Mouse (Mus musculus): ENCODE results near the gene Ankdd1b.

Gene Ankdd1b

DNA sequence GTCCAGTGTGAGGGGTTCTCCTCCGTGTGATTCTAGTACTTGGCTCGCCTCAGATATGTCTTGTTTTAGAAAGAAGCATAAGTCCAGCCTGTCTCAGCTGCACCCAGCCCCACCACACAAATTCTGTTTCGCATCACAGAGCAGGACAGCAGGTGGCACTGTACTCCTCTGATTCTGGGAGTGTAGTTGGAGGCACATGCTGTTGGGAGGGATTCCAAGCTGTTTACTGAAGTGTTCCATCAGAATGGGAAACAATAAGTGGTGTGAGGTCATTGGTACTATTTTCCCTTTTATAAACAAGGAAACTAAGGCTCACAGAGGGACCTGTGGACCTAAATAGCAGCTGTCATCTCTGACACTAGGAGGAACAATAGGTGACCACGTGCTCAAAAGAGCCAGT lies 64.0 kb downstream of the Ankdd1b start:
- peak; percentile 76 for DNase-seq (ENCODE audit: low spot score)

DNA sequence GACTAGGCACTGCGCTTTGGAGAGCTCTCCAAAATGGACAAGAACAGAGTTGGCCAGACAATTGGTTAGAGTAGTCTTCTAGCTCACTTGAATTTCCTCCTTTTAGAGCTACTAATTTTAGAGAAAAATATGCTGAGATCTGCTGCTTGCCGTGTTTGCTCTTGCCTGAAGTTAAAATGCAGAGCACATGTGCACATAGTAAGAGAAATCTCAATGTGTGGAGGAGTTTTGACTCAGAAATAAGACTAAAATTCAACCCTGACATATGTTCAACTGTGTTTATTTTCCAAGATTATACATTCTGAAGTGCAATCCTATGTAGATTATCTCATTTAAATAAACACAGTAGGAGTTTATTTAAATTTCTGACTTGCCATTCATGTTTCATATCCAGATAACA lies 65.5 kb downstream of the Ankdd1b start:
- DNase-seq (ENCODE audit: low spot score) = no peak

DNA sequence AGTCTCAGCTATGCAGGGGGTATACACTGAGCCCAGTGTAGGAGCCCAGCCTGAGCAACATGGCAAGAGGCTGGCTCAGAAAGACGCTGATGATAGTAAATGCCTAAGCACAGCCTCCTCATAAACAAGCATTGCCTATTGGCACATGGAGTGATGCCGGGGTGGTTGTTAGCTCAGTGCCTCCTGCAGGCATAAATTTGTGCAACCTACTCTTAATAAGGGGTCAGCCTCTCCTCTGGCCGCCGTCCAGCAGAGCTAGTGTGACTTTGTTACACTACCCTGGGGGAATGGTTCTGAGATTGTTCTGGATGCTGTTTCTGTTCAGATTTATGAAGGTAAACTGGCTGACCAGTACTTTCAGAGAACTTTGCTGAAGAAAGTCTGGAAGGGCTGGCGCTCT lies 69.7 kb downstream of the Ankdd1b start:
- no peak for DNase-seq (ENCODE audit: low spot score)

DNA sequence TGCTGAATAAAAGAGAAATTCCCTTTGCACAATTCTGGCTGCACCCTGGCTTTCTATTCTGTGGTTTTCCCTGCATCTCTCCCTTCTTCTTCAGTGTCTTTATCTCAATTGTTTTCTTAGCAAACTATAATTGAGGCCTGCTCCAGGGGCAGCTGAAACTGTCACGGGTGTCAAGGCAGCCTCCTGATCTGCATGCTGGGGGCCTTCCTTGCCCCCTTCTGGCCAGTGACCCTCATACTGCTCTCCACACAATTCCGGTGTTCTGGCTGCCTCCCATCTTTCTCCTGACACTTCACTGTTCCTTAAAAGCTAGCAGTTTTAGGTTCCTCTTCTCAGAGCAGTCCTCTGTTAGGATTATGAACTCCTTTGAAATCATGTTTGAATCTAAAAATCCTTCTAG lies 81.7 kb downstream of the Ankdd1b start:
- no peak for DNase-seq (ENCODE audit: low spot score)

DNA sequence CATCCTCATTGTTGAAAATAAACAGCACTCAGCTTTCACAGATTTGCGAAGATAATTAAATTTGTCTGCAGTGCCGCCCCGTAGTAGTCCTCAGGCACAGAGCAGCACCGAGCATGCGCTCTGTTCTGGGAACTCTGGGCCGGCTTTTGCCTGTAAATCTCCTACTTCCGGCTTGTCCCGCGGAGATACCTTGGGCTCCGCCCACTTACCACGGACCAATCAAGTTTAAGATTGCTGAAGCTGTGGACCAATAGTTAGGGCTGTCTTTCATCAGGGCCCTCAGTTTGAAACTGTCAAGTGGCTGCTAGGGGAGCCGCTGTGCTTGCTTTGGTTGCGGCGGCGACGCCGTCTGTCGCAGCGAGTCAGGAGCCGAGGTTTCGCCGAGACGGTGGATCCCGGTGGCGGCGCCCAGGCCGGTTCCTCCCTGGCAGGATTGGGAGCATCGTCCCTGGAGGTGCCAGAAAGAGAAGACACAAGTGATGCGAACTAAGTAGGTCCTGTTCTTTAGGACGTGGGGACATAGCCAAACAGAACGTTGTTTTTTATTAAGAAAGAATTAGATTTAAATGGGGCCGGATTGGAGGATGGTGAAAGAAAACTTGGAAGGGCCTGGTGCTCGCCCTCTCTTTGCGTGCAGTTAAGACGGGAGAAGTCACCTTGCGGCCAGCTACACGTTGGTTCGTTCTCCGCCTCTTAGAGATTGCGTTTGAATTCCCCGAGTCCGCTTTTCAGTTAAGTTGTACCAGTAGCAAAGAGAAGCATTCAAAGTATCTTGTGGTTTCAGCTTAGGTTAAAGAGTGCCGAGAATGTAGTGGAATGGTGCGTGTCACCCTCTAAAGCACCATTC lies 82.7 kb downstream of the Ankdd1b start, which contains the start of gene Poc5:
TSS of gene Poc5 (plus strand) at position 253 of the 847 bp plus-strand sequence.
- peak; percentile 99 for DNase-seq (ENCODE audit: low spot score)

DNA sequence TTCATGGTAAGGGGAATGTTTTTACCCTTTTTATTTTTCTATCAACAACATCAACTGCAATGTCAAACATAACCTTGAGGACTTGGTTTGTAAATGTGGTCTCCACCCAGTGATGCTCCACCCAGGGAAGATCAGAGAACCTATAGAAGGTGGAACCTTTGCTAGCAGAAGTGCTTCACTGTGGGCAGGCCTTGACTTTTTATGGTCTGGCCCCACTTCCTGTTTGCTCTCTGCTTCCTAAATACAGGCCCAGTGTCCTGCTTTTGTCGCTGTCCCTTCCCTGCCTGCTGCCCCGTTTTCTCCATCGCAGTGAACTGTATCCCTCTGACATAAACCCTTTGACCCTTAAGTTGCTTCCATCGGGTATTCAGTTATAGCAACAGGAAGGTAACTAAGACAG lies 93.1 kb downstream of the Ankdd1b start:
- no peak for DNase-seq (ENCODE audit: low spot score)

DNA sequence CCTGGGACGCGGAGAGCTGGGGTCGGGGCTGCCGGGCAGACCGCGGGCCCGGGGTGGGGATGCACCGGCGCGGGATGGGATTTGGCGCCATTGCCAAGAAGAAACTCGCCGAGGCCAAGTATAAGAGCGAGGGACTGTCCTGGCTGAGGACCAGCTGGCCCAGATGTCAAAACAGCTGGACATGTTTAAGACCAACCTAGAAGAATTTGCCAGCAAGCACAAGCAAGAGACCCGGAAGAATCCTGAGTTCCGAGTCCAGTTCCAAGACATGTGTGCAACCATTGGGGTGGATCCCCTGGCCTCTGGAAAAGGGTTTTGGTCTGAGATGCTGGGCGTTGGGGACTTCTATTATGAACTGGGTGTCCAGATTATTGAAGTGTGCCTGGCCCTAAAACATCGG lies 94.1 kb downstream of the Ankdd1b start:
- no peak for DNase-seq (ENCODE audit: low spot score)

DNA sequence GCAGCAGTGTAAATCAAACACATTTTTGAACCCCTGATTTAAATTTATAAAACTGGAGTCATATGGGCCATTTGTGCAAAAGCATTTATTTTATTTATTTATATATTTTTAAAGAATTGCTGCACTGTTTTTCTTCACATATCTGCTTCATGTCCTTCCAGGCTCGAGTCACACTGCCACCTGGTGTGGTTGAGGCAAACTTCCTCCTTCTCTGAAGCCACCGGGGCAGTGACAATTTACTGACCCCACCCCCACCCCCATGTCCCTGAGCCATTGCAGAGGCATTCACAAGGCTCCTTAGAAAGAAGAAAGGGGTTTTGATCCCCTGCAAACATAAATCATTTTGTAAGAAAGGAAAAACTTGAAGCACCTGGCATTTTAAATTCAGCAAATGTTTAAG lies 95.5 kb downstream of the Ankdd1b start:
- DNase-seq (ENCODE audit: low spot score) = peak; percentile 7

Data from adipocyte (in vitro differentiated cells).